Mouse (Mus musculus): ENCODE data around the gene Ttyh1. TPM values are rescaled to one million over a fixed set of nuclear protein-coding genes. Genes with fewer than 3 reads are reported as not detected.

The Ttyh1 gene
- polyA plus RNA-seq, 2 experiments, result 1.9 to 4.8 TPM

GRCm38 (mm10) chr7:4137746-4138145, 18.5 kb downstream of the Ttyh1 start:
- H3K27ac ChIP-seq (replicated peaks; ENCODE audit: low read depth, low read length), result no peak overlapping the region
- peaks cover 45% of the 10 kb centered on the region for H3K36me3 ChIP-seq (ENCODE audit: control insufficient read depth, insufficient read depth, low read length)
- DNase-seq (ENCODE audit: low spot score) (no peak), ATAC-seq (ENCODE audit: low FRiP score, low read depth) (no peak)
- no peaks in the 10 kb centered on the region for H3K9me3 ChIP-seq (ENCODE audit: control insufficient read depth, low read length)
- no peak for TF ChIP-seq POLR2A (IDR thresholded peaks at IDR 0.05; ENCODE audit: borderline replicate concordance, extremely low read depth, insufficient read depth, insufficient read length)
- H3K4me3 ChIP-seq (replicated peaks; ENCODE audit: low read length), result peak overlapping the region; percentile 91
- no peaks in the 10 kb centered on the region for H3K27me3 ChIP-seq (ENCODE audit: control insufficient read depth, insufficient read depth, low read length)
- WGBS, result 60% methylated on average over 3 of the region's 3 CpGs
- H3K9ac ChIP-seq (ENCODE audit: low read depth, low read length, severe bottlenecking), result peak overlapping the region; percentile 81
- H3K4me1 ChIP-seq (ENCODE audit: control insufficient read depth, insufficient read depth, low read length), result peaks cover 6% of the 10 kb centered on the region; the same call in 1 of the 2 replicates
- peak overlapping the region; percentile 67 for H3K4me2 ChIP-seq (replicated peaks; ENCODE audit: low read depth, low read length, severe bottlenecking)

GRCm38 (mm10) chr7:4138181-4138580, 19.0 kb downstream of the Ttyh1 start:
- Histone ChIP-seq H3K4me2 (replicated peaks; ENCODE audit: low read depth, low read length, severe bottlenecking) (peak overlapping the region; percentile 67), H3K9ac (ENCODE audit: low read depth, low read length, severe bottlenecking) (no peak overlapping the region), H3K4me1 (ENCODE audit: control insufficient read depth, insufficient read depth, low read length) (peaks cover 6% of the 10 kb centered on the region; the same call in 1 of the 2 replicates), H3K4me3 (replicated peaks; ENCODE audit: low read length) (peak overlapping the region; percentile 91; the same call in 1 of the 2 replicates), H3K36me3 (ENCODE audit: control insufficient read depth, insufficient read depth, low read length) (peaks cover 49% of the 10 kb centered on the region), H3K9me3 (ENCODE audit: control insufficient read depth, low read length) (no peaks in the 10 kb centered on the region), H3K27me3 (ENCODE audit: control insufficient read depth, insufficient read depth, low read length) (no peaks in the 10 kb centered on the region), H3K27ac (replicated peaks; ENCODE audit: low read depth, low read length) (no peak overlapping the region)
- no peak for TF ChIP-seq POLR2A (IDR thresholded peaks at IDR 0.05; ENCODE audit: borderline replicate concordance, extremely low read depth, insufficient read depth, insufficient read length)
- no peak for ATAC-seq (ENCODE audit: low FRiP score, low read depth)
- 91% methylated on average over 2 of the region's 2 CpGs for WGBS
- DNase-seq (ENCODE audit: low spot score), result no peak

GRCm38 (mm10) chr7:4138671-4139070, 19.5 kb downstream of the Ttyh1 start:
- no peaks in the 10 kb centered on the region for H3K9me3 ChIP-seq (ENCODE audit: control insufficient read depth, low read length)
- 89% methylated on average over 7 of the region's 7 CpGs for WGBS
- H3K4me2 ChIP-seq (replicated peaks; ENCODE audit: low read depth, low read length, severe bottlenecking), result no peak overlapping the region
- H3K4me3 ChIP-seq (replicated peaks; ENCODE audit: low read length), result no peak overlapping the region
- no peak for DNase-seq (ENCODE audit: low spot score)
- no peak for TF ChIP-seq POLR2A (IDR thresholded peaks at IDR 0.05; ENCODE audit: borderline replicate concordance, extremely low read depth, insufficient read depth, insufficient read length)
- H3K36me3 ChIP-seq (ENCODE audit: control insufficient read depth, insufficient read depth, low read length), result peaks cover 54% of the 10 kb centered on the region
- ATAC-seq (ENCODE audit: low FRiP score, low read depth), result no peak
- H3K9ac ChIP-seq (ENCODE audit: low read depth, low read length, severe bottlenecking), result no peak overlapping the region
- H3K4me1 ChIP-seq (ENCODE audit: control insufficient read depth, insufficient read depth, low read length), result peaks cover 6% of the 10 kb centered on the region; the same call in 1 of the 2 replicates
- H3K27me3 ChIP-seq (ENCODE audit: control insufficient read depth, insufficient read depth, low read length), result no peaks in the 10 kb centered on the region
- no peak overlapping the region for H3K27ac ChIP-seq (replicated peaks; ENCODE audit: low read depth, low read length)

- H3K36me3 ChIP-seq (ENCODE audit: control insufficient read depth, insufficient read depth, low read length), result peaks cover 61% of the 10 kb centered on the region
- DNase-seq (ENCODE audit: low spot score) (no peak), ATAC-seq (ENCODE audit: low FRiP score, low read depth) (no peak)
- 93% methylated on average over 5 of the region's 5 CpGs for whole genome bisulfite sequencing
- no peak for TF ChIP-seq POLR2A (IDR thresholded peaks at IDR 0.05; ENCODE audit: borderline replicate concordance, extremely low read depth, insufficient read depth, insufficient read length)
- H3K27me3 ChIP-seq (ENCODE audit: control insufficient read depth, insufficient read depth, low read length), result no peaks in the 10 kb centered on the region
- peaks cover 6% of the 10 kb centered on the region; the same call in 1 of the 2 replicates for H3K4me1 ChIP-seq (ENCODE audit: control insufficient read depth, insufficient read depth, low read length)
- H3K4me3 ChIP-seq (replicated peaks; ENCODE audit: low read length), result no peak overlapping the region
- no peak overlapping the region for H3K27ac ChIP-seq (replicated peaks; ENCODE audit: low read depth, low read length)
- no peak overlapping the region for H3K4me2 ChIP-seq (replicated peaks; ENCODE audit: low read depth, low read length, severe bottlenecking)
- no peaks in the 10 kb centered on the region for H3K9me3 ChIP-seq (ENCODE audit: control insufficient read depth, low read length)
- H3K9ac ChIP-seq (ENCODE audit: low read depth, low read length, severe bottlenecking), result no peak overlapping the region
These were observed 20.2 kb downstream of the Ttyh1 start for GRCm38 (mm10) chr7:4139391-4139790.

- Histone ChIP-seq H3K4me3 (replicated peaks; ENCODE audit: low read length) (no peak overlapping the region), H3K27ac (replicated peaks; ENCODE audit: low read depth, low read length) (no peak overlapping the region), H3K9me3 (ENCODE audit: control insufficient read depth, low read length) (no peaks in the 10 kb centered on the region), H3K4me2 (replicated peaks; ENCODE audit: low read depth, low read length, severe bottlenecking) (no peak overlapping the region), H3K36me3 (ENCODE audit: control insufficient read depth, insufficient read depth, low read length) (peaks cover 85% of the 10 kb centered on the region), H3K9ac (ENCODE audit: low read depth, low read length, severe bottlenecking) (no peak overlapping the region), H3K27me3 (ENCODE audit: control insufficient read depth, insufficient read depth, low read length) (no peaks in the 10 kb centered on the region), H3K4me1 (ENCODE audit: control insufficient read depth, insufficient read depth, low read length) (peaks cover 6% of the 10 kb centered on the region; the same call in 1 of the 2 replicates)
- 92% methylated on average over 6 of the region's 6 CpGs for WGBS
- no peak for TF ChIP-seq POLR2A (IDR thresholded peaks at IDR 0.05; ENCODE audit: borderline replicate concordance, extremely low read depth, insufficient read depth, insufficient read length)
- ATAC-seq (ENCODE audit: low FRiP score, low read depth), result no peak
- DNase-seq (ENCODE audit: low spot score), result no peak
These were observed 22.6 kb downstream of the Ttyh1 start for GRCm38 (mm10) chr7:4141648-4142325.

Data from limb, embryonic 14.5 days (tissue).